Mouse (Mus musculus): ENCODE measurements around the gene Peg10.

- TF ChIP-seq CTCF (IDR thresholded peaks at IDR 0.05) (no peak), EP300 (IDR thresholded peaks at IDR 0.05) (no peak)
These were observed 38.1 kb upstream of the Peg10 start for GRCm38 (mm10) chr6:4708971-4709370.

All from lung, postnatal 0 days (tissue).